Mouse (Mus musculus) kidney, embryonic 16.5 days (tissue): ENCODE measurements around the gene Hmgcs2. TPM values are rescaled to one million over a fixed set of nuclear protein-coding genes. Genes with fewer than 3 reads are reported as not detected.
A peak's percentile ranks its signal among the peaks of the same experiment; 100 is the strongest.

ENCODE experiments used
- ATAC-seq: fragments of 200-750 bp; cut with Nextera tagmentation; 2 replicates; pipeline ENCODE4 v1.8.0; 2017; ENCODE audit warnings: moderate TSS enrichment; ENCODE audit not compliant: low FRiP score, low TSS enrichment
- H3K27ac ChIP-seq: fragments of 300-500 bp; sonication (generic); 2 replicates; pipeline ENCODE4 v1.5.1; 2014; ENCODE audit warnings: low read length
- H3K27me3 ChIP-seq: fragments of 300-500 bp; sonication (generic); 2 replicates; pipeline ENCODE4 v1.6.1; 2014; ENCODE audit warnings: low read length, control low read depth, mixed read lengths; ENCODE audit not compliant: insufficient read depth
- H3K36me3 ChIP-seq: fragments of 300-500 bp; sonication (generic); 2 replicates; pipeline ENCODE4 v1.6.1; 2014; ENCODE audit warnings: low read length, control low read depth, mixed read lengths; ENCODE audit not compliant: insufficient read depth
- H3K4me1 ChIP-seq: fragments of 300-500 bp; sonication (generic); 2 replicates; pipeline ENCODE4 v1.6.1; 2014; ENCODE audit warnings: low read length, control low read depth, mixed read lengths; ENCODE audit not compliant: insufficient read depth
- H3K4me2 ChIP-seq: fragments of 300-500 bp; sonication (generic); replicated peaks from 2 replicates; pipeline ENCODE4 v1.6.1; 2014; ENCODE audit warnings: low read depth, low read length
- H3K4me3 ChIP-seq: fragments of 300-500 bp; sonication (generic); 2 replicates; pipeline ENCODE4 v1.5.1; 2014; ENCODE audit warnings: mild to moderate bottlenecking, low read length
- H3K9ac ChIP-seq: fragments of 300-500 bp; sonication (generic); replicated peaks from 2 replicates; pipeline ENCODE4 v1.6.1; 2014; ENCODE audit warnings: low read length
- H3K9me3 ChIP-seq: fragments of 300-500 bp; sonication (generic); 2 replicates; pipeline ENCODE4 v1.6.1; 2016; ENCODE audit warnings: low read length, control low read depth
- WGBS: fragments of 180-500 bp; shearing (Covaris S2); extraction: QIAGEN DNeasy Blood & Tissue Kit; methylation state at CpG from one replicate; pipeline ENCODE4 v1.1.7; 2014; 5-methylcytosine and 5-hydroxymethylcytosine counted together
- polyA plus RNA-seq: library from polyadenylated mRNA; unstranded; fragments of >200 nt; fragmentation: Nextera tagmentation; extraction: Ambion mirVana; gene quantifications from 2 replicates; pipeline ENCODE4 v1.2.1, GENCODE M21; 2015

Gene Hmgcs2
- polyA plus RNA-seq, 1 experiment from 2014 or later, result 13.1 TPM

DNA sequence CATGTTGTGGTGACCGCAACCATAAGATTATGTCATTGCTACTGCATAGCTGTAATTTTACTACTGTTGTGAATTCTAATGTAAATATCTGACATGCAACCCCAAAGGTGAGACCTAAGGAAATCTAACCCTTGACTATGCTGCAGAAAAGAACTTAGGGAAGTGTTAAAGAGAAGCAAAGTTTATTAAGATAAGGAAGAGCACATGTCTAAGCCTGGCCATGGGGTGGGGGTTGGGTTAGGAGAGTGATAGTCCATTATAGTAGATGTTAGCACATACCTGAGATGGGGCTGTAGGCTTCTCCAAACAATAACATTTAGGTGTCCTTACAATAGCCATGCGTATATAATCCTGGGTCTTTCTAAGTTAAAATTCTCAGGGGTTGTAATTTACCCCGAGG, 63.0 kb downstream of the Hmgcs2 start:
- Histone ChIP-seq H3K36me3 (no peaks in the 10 kb centered on the region), H3K9ac (no peak overlapping the region), H3K27me3 (no peaks in the 10 kb centered on the region), H3K4me3 (no peak overlapping the region), H3K27ac (no peak overlapping the region), H3K4me2 (no peak overlapping the region), H3K9me3 (no peaks in the 10 kb centered on the region), H3K4me1 (peaks cover 12% of the 10 kb centered on the region)
- 89% methylated on average over 3 of the region's 3 CpGs for WGBS
- ATAC-seq, result no peak

DNA sequence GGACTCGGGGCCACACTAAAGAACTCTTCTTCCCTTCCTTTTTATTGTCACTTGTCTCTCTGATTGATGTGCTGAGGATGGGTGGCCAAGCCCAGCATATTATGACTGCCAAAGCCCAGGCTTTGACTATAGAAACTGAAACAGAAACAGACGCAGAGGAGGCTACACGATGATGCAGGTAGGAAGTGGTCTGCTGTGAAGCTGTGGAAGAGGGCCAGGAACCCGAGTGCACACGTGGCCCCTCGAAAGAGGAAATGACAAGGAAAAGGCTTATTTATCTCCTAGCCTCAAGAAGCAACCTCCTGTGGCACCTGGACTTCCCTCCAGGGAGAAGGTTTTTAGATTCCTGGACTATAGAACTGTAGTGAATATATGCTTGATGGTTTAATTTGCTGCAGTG, 67.9 kb downstream of the Hmgcs2 start:
- ATAC-seq, result no peak
- Histone ChIP-seq H3K9me3 (no peaks in the 10 kb centered on the region), H3K36me3 (no peaks in the 10 kb centered on the region), H3K9ac (no peak overlapping the region), H3K4me3 (no peak overlapping the region), H3K27me3 (no peaks in the 10 kb centered on the region), H3K4me2 (no peak overlapping the region), H3K4me1 (peaks cover 17% of the 10 kb centered on the region), H3K27ac (no peak overlapping the region)
- WGBS, result 72% methylated on average over 6 of the region's 6 CpGs

DNA sequence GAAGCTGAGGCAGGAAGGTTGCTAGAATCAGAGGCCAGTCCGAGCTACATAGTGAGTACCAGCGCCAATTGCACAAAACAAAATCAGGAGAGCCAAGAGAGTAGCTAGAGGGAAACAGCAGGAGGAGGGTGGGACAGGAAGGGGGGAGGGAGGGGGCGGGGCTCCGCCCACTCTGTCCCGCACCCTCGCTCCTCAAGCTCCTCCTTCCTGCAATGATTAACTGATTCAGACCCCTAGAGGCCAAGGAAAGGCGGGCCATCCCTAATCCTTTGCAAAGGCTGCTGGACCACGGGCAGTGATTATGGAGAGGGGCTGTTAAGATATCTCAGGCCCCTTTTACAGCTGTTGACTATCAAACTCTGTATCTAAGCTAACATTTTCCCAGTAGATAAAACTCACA, 68.5 kb downstream of the Hmgcs2 start:
- Histone ChIP-seq H3K4me2 (no peak overlapping the region), H3K27me3 (no peaks in the 10 kb centered on the region), H3K4me1 (peaks cover 17% of the 10 kb centered on the region), H3K36me3 (no peaks in the 10 kb centered on the region), H3K4me3 (no peak overlapping the region), H3K9ac (no peak overlapping the region), H3K9me3 (no peaks in the 10 kb centered on the region), H3K27ac (no peak overlapping the region)
- peak; percentile 64 for ATAC-seq
- 34% methylated on average over 7 of the region's 8 CpGs for WGBS

DNA sequence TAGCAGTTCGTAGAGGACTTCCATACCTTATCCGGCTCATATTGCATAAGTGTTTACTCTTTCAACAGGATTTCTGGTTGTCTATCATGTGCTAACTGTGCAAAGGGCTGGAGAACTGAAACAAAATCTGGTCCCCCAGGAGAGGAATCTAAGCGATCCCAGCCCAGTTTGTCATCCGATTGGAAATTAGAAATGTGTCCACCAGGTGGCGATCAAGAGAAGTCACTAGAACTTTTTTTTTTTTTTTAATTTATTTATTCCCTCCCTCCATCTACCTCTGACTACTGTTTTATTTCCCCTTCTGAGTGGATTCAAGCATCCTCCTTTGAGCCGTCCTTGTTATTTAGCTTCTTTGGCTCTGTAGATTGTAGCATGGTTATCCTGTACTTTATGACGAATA, 73.7 kb downstream of the Hmgcs2 start:
- no peak overlapping the region for H3K4me3 ChIP-seq
- no peak for ATAC-seq
- 28% methylated on average over 7 of the region's 7 CpGs for WGBS
- no peak overlapping the region for H3K4me2 ChIP-seq
- H3K9ac ChIP-seq, result no peak overlapping the region
- H3K27me3 ChIP-seq, result no peaks in the 10 kb centered on the region
- no peak overlapping the region for H3K27ac ChIP-seq
- peaks cover 22% of the 10 kb centered on the region for H3K4me1 ChIP-seq
- H3K36me3 ChIP-seq, result no peaks in the 10 kb centered on the region
- H3K9me3 ChIP-seq, result no peaks in the 10 kb centered on the region

DNA sequence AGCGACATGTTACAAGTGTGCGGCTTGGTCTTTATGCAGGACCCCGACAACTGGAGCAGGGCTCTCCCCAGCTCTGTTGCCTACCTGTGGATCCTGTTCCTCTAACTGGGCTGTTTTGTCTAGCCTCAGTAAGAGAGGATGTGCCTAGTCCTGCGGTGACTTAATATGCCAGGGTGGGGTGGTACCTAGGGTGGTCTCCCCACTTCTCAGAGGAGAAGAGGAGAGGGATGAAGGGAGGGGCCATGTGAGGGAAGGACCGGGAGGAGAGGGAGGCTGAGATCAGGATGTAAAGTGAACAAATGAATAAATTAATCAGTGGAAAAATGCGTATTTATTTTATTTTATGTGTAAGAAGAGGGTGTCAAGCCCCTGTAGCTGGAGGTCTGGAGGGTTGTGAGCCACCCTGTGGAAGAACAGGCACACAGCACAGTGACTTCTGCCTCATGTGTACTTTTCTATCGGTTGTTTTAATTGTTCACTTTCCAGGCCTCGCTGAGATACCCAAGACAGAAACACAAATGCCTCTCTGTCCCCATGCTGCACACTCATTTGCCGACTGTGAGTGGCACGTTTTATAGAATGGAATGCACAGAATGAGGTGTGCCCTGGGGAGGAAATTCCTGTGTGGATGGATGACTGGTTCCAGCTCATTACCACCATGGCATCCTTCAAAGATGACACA, 75.2 kb downstream of the Hmgcs2 start:
- ATAC-seq, result peak; percentile 83
- H3K27ac ChIP-seq, result peak overlapping the region; percentile 65
- H3K4me3 ChIP-seq, result no peak overlapping the region
- H3K4me2 ChIP-seq, result no peak overlapping the region
- no peak overlapping the region for H3K9ac ChIP-seq
- H3K36me3 ChIP-seq, result no peaks in the 10 kb centered on the region
- 54% methylated on average over 10 of the region's 10 CpGs for WGBS
- no peaks in the 10 kb centered on the region for H3K27me3 ChIP-seq
- no peaks in the 10 kb centered on the region for H3K9me3 ChIP-seq
- H3K4me1 ChIP-seq, result peaks cover 17% of the 10 kb centered on the region

DNA sequence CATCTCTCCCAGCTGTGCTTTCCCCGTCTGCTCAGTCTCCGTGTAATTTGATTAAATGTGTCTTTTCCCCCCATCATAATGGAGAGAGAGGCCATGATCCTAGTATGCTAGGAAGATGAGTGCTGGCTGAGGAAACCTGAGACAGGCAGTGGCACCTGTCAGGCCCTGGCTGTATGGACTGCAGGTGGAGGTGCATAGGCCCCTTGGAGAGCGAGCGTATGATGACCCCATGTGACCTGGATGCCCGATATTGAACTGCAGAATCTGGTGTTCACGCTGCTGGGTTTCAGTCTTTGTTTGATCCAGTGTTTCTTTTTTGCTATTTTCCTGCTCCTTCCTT, 75.8 kb downstream of the Hmgcs2 start:
- WGBS, result 38% methylated on average over 6 of the region's 6 CpGs
- Histone ChIP-seq H3K4me3 (no peak overlapping the region), H3K27ac (peak overlapping the region; percentile 65; the same call in 1 of the 2 replicates), H3K4me1 (peaks cover 17% of the 10 kb centered on the region), H3K4me2 (no peak overlapping the region), H3K9ac (no peak overlapping the region), H3K36me3 (no peaks in the 10 kb centered on the region), H3K27me3 (no peaks in the 10 kb centered on the region), H3K9me3 (no peaks in the 10 kb centered on the region)
- ATAC-seq, result no peak; the same call in 1 of the 2 replicates

DNA sequence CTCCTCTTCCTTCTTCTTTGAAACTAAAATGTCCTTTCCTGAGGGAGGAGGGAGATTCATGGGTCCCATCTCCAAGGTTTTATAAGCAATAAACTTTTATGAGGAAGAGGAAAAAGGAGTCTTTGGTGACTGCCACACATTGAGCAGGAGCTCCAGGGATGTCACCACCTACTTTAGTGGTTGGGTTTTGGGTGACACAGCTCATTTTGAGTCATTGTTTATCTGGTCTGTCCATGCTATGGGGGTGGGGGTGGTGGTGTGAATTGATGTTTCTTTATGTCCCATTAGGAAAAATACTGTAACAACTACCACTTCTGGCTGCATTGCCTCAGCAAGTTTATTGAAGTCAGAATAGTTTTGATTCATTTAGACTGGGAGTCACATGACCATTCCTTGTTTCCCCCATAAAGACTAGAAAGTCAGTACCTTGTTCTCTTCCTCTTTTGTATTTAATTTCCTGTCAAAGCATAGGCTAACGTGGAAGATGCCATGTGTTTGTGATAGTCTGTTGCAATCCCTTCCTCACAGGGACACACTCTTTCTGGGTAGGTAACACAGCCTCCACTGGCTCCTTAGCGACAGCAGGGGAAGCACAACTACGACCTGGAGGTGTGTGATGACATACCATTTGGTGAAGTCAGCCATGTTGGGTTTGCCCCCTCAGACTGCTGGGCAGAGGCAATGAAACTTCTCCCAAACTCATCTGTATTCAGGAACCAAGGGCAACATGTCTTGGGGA, 76.6 kb downstream of the Hmgcs2 start:
- H3K4me3 ChIP-seq, result no peak overlapping the region
- H3K27me3 ChIP-seq, result no peaks in the 10 kb centered on the region
- no peaks in the 10 kb centered on the region for H3K36me3 ChIP-seq
- 53% methylated on average over 3 of the region's 3 CpGs for WGBS
- H3K9ac ChIP-seq, result no peak overlapping the region
- 0 out of 2 replicates have a peak overlapping the region, but pooled peaks have one; percentile 6 for H3K27ac ChIP-seq
- peaks cover 17% of the 10 kb centered on the region for H3K4me1 ChIP-seq
- ATAC-seq, result no peak; the same call in 1 of the 2 replicates
- H3K9me3 ChIP-seq, result no peaks in the 10 kb centered on the region
- H3K4me2 ChIP-seq, result no peak overlapping the region

Other genes with a start within 250 kb of the Hmgcs2 start
- gene Adam30, start 119.8 kb upstream of the Hmgcs2 start, polyA plus RNA-seq, result not detected in 2 replicates
- gene Reg4, start 58.3 kb upstream of the Hmgcs2 start, polyA plus RNA-seq, result 0.58 and 0.67 TPM in 2 replicates
- gene Phgdh, start 59.6 kb downstream of the Hmgcs2 start, polyA plus RNA-seq, result 541 and 585 TPM in 2 replicates
- 16.4 and 17.1 TPM in 2 replicates for gene Zfp697, start 102.0 kb downstream of the Hmgcs2 start, polyA plus RNA-seq
- 44.6 and 55.8 TPM in 2 replicates for gene Gm4450, start 176.7 kb downstream of the Hmgcs2 start, polyA plus RNA-seq
- gene Hsd3b4, start 230.1 kb downstream of the Hmgcs2 start, polyA plus RNA-seq, result 64.3 and 64.9 TPM in 2 replicates